Mouse (Mus musculus): ENCODE measurements around the gene Snx9. TPM values are rescaled to one million over a fixed set of nuclear protein-coding genes. Genes with fewer than 3 reads are reported as not detected.

Gene Snx9
- polyA plus RNA-seq, 1 experiment: 89.9 TPM

DNA sequence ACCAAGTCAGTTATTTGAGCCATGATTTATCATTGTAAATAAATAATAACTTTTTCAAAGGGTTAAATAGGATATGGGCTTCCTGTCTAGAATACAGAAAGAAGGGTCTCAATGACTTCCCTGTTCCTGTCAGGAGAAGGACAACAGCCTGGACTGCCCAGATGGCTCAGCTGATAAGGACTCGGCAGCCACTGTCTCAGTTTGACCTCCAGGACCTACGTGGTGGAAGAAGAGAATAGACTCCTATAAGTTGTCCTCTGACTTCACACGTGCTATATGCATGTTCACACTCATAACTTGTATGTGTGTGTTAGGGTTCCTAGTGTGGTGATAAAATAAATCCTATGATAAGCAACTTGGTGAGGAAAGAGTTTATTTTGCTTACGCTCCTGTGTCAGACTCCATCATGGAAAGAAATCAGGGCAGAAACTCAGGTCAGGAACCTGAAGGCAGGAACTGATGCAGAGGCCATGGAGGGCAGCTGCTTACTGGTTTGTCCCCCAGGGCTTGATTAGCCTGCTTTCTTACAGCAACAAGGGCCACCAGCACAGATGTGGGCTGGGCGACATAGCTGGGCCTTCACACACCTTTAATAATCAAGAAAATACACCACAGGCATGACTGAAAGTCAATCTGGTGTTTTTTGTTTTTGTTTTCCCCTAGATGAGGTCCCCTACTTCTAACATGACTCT is 1.4 kb upstream of the Snx9 start:
- TF ChIP-seq POLR2A (IDR thresholded peaks at IDR 0.05; ENCODE audit: low read depth, low read length) (no peak), CTCF (IDR thresholded peaks at IDR 0.05; ENCODE audit: borderline replicate concordance, insufficient read depth, low read length) (no peak)
- Histone ChIP-seq H3K27ac (ENCODE audit: insufficient read depth, low read length) (peak overlapping the region; percentile 82), H3K4me1 (ENCODE audit: control insufficient read depth, insufficient read depth, low read length) (peaks cover 5% of the 10 kb centered on the region; the same call in 1 of the 2 replicates), H3K4me3 (ENCODE audit: insufficient read depth, low read length) (no peak overlapping the region)

DNA sequence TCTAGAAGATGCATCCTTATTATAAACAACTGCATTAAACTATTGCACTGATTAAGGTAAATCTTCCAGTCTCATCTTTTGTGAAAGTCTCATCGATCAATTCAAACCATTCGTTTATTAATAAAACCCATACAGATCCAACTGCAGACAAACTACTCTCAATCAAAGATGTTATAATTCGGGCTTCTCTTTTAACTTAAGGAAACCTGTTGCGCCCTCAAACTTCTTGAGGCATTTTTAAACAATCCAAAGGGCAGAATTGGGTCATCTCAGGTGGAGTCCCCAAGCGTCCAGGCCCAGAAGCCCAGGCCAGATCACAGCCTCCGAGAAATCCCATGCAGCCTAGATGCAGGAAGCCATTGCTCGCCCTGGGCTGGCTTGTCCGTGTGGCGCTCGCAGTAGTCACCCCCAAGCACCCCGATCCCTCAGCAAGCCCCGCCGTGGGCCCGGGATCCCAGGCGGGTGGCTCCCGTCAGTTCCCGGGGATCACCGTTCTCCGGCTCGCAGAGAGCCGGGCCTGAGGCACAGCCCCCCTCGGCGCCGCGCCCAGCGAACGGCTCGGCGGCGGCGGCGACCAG is 490 bp upstream of the Snx9 start:
- Histone ChIP-seq H3K4me3 (ENCODE audit: insufficient read depth, low read length) (peak overlapping the region; percentile 83), H3K4me1 (ENCODE audit: control insufficient read depth, insufficient read depth, low read length) (peaks cover 9% of the 10 kb centered on the region), H3K27ac (ENCODE audit: insufficient read depth, low read length) (peak overlapping the region; percentile 97)
- no peak for TF ChIP-seq POLR2A (IDR thresholded peaks at IDR 0.05; ENCODE audit: low read depth, low read length)
- TF ChIP-seq CTCF (IDR thresholded peaks at IDR 0.05; ENCODE audit: borderline replicate concordance, insufficient read depth, low read length): no peak

DNA sequence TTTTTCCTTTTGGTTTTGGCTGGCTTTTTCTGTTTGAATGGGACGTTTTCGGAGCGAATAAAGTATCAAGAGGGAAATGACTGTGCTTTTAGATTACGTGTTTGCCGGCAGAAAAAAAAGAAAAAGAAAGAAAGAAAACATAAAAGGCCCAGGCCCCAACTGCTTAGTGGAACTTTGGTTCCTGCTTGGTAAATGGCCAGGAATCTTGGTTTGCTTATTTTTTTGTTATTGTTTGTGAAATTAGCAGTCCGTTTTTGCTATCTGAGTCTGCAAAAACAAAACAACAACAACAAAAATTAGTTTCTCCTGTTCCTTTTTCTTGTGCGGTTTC is 779 bp downstream of the Snx9 start:
- no peak; the same call in 1 of the 2 replicates for TF ChIP-seq POLR2A (IDR thresholded peaks at IDR 0.05; ENCODE audit: low read depth, low read length)
- H3K4me3 ChIP-seq (ENCODE audit: insufficient read depth, low read length): peak overlapping the region; percentile 87
- H3K27ac ChIP-seq (ENCODE audit: insufficient read depth, low read length): peak overlapping the region; percentile 91
- peaks cover 18% of the 10 kb centered on the region for H3K4me1 ChIP-seq (ENCODE audit: control insufficient read depth, insufficient read depth, low read length)

DNA sequence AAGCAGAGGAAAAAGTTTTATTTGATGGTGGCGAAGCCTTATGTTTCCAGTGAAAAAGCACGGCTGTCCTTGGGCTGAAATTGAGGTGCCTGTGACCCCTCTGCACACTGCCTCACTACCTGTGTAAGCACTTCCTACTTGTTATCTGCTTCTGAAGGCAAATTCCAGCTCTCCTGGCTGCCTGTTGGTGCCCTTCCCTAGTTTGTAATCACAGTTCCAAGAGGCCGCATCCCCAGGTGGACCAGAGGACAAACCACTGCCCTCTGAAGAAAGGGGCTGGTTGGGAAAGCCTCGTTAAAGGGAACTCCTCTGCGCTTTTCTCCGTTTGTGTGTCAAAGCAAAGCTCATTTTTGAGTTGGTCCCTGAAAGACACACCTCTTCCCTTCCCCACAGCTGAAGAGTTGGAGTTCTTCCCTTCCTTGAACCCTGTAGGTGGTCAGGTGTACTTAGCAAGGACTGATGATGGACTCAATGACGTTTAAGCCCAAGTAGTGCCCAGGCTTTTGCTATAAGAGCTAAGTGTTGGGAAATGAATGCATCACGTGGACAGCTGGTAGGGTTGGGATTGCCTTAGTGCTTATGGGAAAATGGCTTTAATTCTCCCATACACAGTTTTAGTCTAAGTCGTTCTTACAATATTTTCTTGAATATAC is 2.0 kb downstream of the Snx9 start:
- no peak for TF ChIP-seq CTCF (IDR thresholded peaks at IDR 0.05; ENCODE audit: borderline replicate concordance, insufficient read depth, low read length)
- TF ChIP-seq POLR2A (IDR thresholded peaks at IDR 0.05; ENCODE audit: low read depth, low read length): peak; percentile 17; the same call in 1 of the 2 replicates
- Histone ChIP-seq H3K4me3 (ENCODE audit: insufficient read depth, low read length) (peak overlapping the region; percentile 40), H3K27ac (ENCODE audit: insufficient read depth, low read length) (peak overlapping the region; percentile 36), H3K4me1 (ENCODE audit: control insufficient read depth, insufficient read depth, low read length) (peaks cover 18% of the 10 kb centered on the region)

DNA sequence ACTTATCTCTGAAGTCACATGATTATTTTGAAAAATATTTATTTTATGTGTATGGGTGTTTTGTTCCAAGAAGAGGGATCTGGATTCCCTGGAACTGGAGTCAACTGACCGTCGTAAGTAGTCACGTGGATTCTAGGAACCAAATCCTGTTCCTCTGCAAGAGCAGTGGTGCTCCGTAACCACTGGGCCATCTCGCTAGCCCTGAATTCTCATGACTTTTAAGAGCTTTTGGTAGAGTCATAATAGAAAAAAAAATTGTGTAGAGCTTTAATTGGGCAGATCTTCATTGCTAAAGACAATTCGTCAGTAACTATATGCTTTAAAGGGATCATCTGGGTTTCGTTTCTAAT is 2.5 kb downstream of the Snx9 start:
- Histone ChIP-seq H3K27ac (ENCODE audit: insufficient read depth, low read length) (peak overlapping the region; percentile 37; the same call in 1 of the 2 replicates), H3K4me3 (ENCODE audit: insufficient read depth, low read length) (no peak overlapping the region; the same call in 1 of the 2 replicates), H3K4me1 (ENCODE audit: control insufficient read depth, insufficient read depth, low read length) (peaks cover 18% of the 10 kb centered on the region)
- no peak for TF ChIP-seq POLR2A (IDR thresholded peaks at IDR 0.05; ENCODE audit: low read depth, low read length)
- no peak for TF ChIP-seq CTCF (IDR thresholded peaks at IDR 0.05; ENCODE audit: borderline replicate concordance, insufficient read depth, low read length)

DNA sequence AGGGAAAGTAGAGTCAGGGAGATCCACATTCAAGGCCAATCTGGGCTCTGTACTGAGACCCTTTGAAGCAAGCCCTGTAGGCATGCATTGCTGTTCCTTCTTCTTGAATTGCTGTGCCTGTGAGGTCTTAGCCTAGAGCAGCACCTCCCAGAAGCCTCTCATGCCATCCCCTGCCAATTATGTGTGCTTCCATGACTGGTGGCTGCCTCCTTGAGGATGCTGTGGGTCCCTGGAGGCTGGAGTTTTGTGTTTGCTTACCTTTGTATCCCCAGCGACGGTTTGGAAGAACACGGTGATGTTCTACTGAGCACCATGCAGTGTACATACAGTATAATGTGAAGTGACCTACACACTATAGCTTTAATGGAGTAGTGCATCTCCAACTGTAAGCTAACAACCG is 4.2 kb downstream of the Snx9 start:
- H3K4me3 ChIP-seq (ENCODE audit: insufficient read depth, low read length): no peak overlapping the region
- H3K4me1 ChIP-seq (ENCODE audit: control insufficient read depth, insufficient read depth, low read length): peaks cover 21% of the 10 kb centered on the region
- TF ChIP-seq POLR2A (IDR thresholded peaks at IDR 0.05; ENCODE audit: low read depth, low read length): no peak
- TF ChIP-seq CTCF (IDR thresholded peaks at IDR 0.05; ENCODE audit: borderline replicate concordance, insufficient read depth, low read length): no peak
- peak overlapping the region; percentile 81; the same call in 1 of the 2 replicates for H3K27ac ChIP-seq (ENCODE audit: insufficient read depth, low read length)

DNA sequence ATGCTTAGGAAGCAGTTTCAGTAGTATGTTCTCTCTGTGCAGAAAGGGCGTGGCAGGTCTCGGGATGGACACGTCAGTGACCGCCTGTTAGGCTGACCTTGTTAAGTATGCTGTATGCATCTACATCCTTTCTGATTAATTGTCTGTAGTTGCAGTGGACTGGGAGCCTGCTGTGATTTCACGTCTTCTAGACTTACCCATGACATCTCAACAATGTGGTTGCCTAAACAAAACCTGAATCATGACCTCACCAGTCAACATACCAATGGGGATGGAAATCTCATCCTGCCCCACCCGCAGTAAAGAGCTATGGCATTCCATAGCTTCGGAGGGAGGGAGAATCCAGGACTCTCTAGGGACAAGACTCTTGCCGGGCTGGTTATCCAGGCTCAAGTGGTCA is 5.0 kb downstream of the Snx9 start:
- H3K4me3 ChIP-seq (ENCODE audit: insufficient read depth, low read length): no peak overlapping the region
- peak overlapping the region; percentile 81 for H3K27ac ChIP-seq (ENCODE audit: insufficient read depth, low read length)
- no peak for TF ChIP-seq CTCF (IDR thresholded peaks at IDR 0.05; ENCODE audit: borderline replicate concordance, insufficient read depth, low read length)
- 0 out of 2 replicates have a peak, but pooled peaks have one; percentile 37 for TF ChIP-seq POLR2A (IDR thresholded peaks at IDR 0.05; ENCODE audit: low read depth, low read length)
- peaks cover 21% of the 10 kb centered on the region for H3K4me1 ChIP-seq (ENCODE audit: control insufficient read depth, insufficient read depth, low read length)

DNA sequence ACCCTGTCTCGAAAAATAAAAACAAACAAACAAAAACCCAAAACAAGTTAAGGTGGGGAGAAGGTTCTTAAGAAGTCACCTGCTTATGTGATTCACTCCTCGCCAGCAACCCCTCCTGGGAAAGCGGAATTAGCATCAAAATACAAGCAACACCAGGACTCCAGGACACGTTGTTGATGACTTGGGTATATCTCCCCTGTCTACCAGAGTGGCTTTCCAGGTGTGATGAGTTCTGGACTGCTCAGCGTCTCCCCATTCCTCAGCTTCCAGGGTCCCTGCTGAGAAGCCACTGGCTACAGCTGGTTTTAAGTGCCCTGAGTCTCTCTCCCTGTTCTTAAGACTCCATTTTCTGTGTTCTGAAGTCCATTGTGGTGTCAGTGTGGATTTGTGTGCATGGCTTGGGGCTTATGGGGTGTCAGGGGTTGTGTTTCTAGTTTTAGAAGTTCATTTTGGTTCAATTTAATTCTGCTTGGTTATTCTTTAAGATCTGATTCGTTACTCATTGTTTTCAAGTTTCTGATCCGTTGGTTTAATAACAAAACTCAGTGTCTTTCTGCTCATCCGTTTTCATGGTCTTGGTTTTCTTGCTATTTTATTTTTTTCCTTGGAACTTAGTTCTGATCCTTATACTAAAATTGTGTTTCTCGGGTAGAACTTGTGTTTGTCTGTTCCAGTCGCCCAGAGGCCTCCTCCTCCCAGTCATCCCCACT is 7.7 kb downstream of the Snx9 start:
- Histone ChIP-seq H3K27ac (ENCODE audit: insufficient read depth, low read length) (peak overlapping the region; percentile 97), H3K4me3 (ENCODE audit: insufficient read depth, low read length) (peak overlapping the region; percentile 31; the same call in 1 of the 2 replicates), H3K4me1 (ENCODE audit: control insufficient read depth, insufficient read depth, low read length) (peaks cover 17% of the 10 kb centered on the region)
- TF ChIP-seq CTCF (IDR thresholded peaks at IDR 0.05; ENCODE audit: borderline replicate concordance, insufficient read depth, low read length): no peak
- TF ChIP-seq POLR2A (IDR thresholded peaks at IDR 0.05; ENCODE audit: low read depth, low read length): no peak

DNA sequence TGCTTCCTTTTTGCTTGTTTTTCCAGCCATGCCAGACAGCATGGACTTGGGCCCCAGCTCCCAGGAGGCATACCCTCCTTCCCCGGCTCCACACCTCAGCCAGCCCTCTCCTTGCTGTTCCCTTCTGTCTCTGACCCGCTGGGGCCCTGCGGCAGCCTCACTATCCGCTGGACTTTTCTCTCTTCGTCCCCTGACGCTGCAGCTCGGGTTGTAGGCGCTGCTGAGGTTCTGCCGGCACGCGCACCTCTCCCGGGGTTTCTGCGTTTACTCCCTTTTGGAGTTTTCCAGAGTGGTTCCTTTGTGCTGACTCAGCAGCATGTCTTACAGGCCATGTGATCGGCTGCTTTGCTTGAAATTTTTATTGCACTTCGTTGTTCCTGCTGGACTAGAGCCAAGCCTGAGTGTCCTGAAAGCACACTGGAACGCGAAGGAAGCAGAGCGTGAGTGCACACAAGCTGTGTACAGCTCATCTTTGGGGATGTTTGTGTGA is 8.3 kb downstream of the Snx9 start:
- Histone ChIP-seq H3K4me3 (ENCODE audit: insufficient read depth, low read length) (peak overlapping the region; percentile 31; the same call in 1 of the 2 replicates), H3K4me1 (ENCODE audit: control insufficient read depth, insufficient read depth, low read length) (peaks cover 16% of the 10 kb centered on the region), H3K27ac (ENCODE audit: insufficient read depth, low read length) (peak overlapping the region; percentile 97)
- TF ChIP-seq CTCF (IDR thresholded peaks at IDR 0.05; ENCODE audit: borderline replicate concordance, insufficient read depth, low read length): no peak
- peak; percentile 58 for TF ChIP-seq POLR2A (IDR thresholded peaks at IDR 0.05; ENCODE audit: low read depth, low read length)

All from embryonic fibroblast, embryonic 13.5 days (primary cell).